Mouse (Mus musculus): Measurements from ENCODE around the gene Ust.

Ust gene

GRCm38 (mm10) chr10:8454711-8455110 is 63.9 kb downstream of the Ust start:
- in situ Hi-C loops (cut with MboI; ENCODE audit: low pct_unique_long_range_greater_than_20kb in 1 of 2, low sequenced_read_pairs in 2 of 2, unreplicated experiment in 1 of 2) = no loop called here

- in situ Hi-C loops (cut with MboI; ENCODE audit: low pct_unique_long_range_greater_than_20kb in 1 of 2, low sequenced_read_pairs in 2 of 2, unreplicated experiment in 1 of 2) = no loop called here
Measured at GRCm38 (mm10) chr10:8447681-8448080, 70.9 kb downstream of the Ust start.

DNA sequence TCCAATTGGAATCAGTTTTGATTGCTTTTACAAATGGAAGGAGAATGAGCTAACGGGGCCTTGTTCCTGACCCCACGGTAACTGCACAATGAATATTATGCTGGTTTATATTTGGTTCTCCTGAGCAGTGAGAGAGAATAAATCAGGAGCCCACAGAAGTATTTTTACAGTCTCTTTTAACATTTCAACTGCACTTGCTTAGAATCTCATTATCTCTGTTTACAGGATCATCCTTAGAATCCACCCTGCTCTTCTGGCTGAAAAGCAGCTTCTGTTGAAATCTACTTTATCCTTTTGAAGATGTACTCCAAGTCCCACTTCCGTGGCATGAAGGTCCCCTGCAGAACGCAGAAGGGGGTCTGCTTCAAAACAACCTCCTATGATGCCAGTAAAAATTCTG is 71.7 kb downstream of the Ust start:
- in situ Hi-C loops (cut with MboI; ENCODE audit: low pct_unique_long_range_greater_than_20kb in 1 of 2, low sequenced_read_pairs in 2 of 2, unreplicated experiment in 1 of 2) = no loop called here

GRCm38 (mm10) chr10:8444052-8444451 is 74.6 kb downstream of the Ust start:
- in situ Hi-C loops (cut with MboI; ENCODE audit: low pct_unique_long_range_greater_than_20kb in 1 of 2, low sequenced_read_pairs in 2 of 2, unreplicated experiment in 1 of 2) = no loop called here

DNA sequence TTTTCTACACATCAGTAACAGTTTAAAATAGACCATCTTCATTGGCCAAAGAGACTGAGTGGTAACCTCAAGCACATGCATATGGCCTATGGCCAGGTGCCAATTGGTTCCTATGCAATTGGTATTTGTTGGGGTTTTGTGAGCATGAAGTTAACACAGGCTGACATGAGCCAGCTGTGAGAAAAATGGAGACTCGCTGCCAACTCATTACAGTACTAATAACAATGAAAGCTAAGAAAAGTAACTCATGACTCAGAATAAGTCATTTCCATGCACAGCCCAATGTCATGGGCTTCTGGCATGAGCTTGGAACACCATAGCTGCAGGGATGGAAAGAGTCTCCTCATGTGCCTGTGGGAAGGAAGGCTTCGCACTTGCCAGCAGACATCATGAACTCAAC is 86.8 kb downstream of the Ust start:
- in situ Hi-C loops (cut with MboI; ENCODE audit: low pct_unique_long_range_greater_than_20kb in 1 of 2, low sequenced_read_pairs in 2 of 2, unreplicated experiment in 1 of 2) = no loop called here

GRCm38 (mm10) chr10:8428787-8429778 is 89.5 kb downstream of the Ust start:
- in situ Hi-C loops (cut with MboI; ENCODE audit: low pct_unique_long_range_greater_than_20kb in 1 of 2, low sequenced_read_pairs in 2 of 2, unreplicated experiment in 1 of 2) = no loop called here

- in situ Hi-C loops (cut with MboI; ENCODE audit: low pct_unique_long_range_greater_than_20kb in 1 of 2, low sequenced_read_pairs in 2 of 2, unreplicated experiment in 1 of 2) = no loop called here
Measured at GRCm38 (mm10) chr10:8427671-8428364, 90.8 kb downstream of the Ust start.

DNA sequence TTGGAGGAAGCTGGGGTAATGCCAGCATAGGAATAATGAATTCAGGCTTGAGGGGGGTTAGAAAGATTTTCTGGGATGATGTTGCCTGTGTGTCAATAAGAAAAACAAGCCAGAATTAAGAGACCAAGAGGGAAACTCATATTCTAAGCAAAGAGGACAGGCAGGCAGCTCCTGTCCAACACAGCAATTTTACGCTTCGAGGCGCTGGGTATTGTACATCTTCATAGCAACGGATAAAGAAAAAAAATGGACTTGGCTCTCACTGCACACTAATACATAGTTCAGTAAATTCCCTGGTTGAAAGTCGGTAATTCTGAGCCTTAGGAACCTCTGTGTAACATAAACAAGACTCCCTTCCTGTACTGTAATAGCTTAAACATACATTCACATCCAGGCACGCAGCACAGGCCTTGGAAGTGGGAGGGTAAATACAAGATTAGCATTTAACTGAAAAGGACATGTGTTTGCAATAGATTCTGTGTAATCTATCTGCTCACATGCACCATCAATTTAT is 99.1 kb downstream of the Ust start:
- in situ Hi-C loops (cut with MboI; ENCODE audit: low pct_unique_long_range_greater_than_20kb in 1 of 2, low sequenced_read_pairs in 2 of 2, unreplicated experiment in 1 of 2) = no loop called here

GRCm38 (mm10) chr10:8415474-8415873 is 103.2 kb downstream of the Ust start:
- in situ Hi-C loops (cut with MboI; ENCODE audit: low pct_unique_long_range_greater_than_20kb in 1 of 2, low sequenced_read_pairs in 2 of 2, unreplicated experiment in 1 of 2) = no loop called here

- in situ Hi-C loops (cut with MboI; ENCODE audit: low pct_unique_long_range_greater_than_20kb in 1 of 2, low sequenced_read_pairs in 2 of 2, unreplicated experiment in 1 of 2) = no loop called here
Measured at GRCm38 (mm10) chr10:8415036-8415435, 103.6 kb downstream of the Ust start.

DNA sequence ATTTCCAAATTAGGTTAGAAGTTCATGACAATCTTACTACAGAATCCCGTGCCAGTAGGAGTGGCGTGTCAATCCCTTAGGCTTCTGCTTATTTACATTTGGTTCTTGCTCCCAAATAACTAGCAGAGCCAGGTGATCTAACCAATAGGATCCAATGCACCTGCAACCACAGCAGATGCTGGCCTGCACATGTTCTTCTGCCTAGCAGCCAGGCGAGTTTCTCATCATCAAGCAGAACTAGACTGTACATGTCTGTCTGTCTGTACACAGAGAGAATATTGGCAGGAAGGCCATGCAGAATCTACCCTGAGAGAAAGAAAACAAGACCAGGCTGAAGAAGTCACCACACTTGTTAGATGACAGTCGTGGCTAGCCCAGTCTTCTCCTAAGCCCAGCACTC is 113.5 kb downstream of the Ust start:
- in situ Hi-C loops (cut with MboI; ENCODE audit: low pct_unique_long_range_greater_than_20kb in 1 of 2, low sequenced_read_pairs in 2 of 2, unreplicated experiment in 1 of 2) = no loop called here

GRCm38 (mm10) chr10:8392226-8392625 is 126.4 kb downstream of the Ust start:
- in situ Hi-C loops (cut with MboI; ENCODE audit: low pct_unique_long_range_greater_than_20kb in 1 of 2, low sequenced_read_pairs in 2 of 2, unreplicated experiment in 1 of 2) = no loop called here

DNA sequence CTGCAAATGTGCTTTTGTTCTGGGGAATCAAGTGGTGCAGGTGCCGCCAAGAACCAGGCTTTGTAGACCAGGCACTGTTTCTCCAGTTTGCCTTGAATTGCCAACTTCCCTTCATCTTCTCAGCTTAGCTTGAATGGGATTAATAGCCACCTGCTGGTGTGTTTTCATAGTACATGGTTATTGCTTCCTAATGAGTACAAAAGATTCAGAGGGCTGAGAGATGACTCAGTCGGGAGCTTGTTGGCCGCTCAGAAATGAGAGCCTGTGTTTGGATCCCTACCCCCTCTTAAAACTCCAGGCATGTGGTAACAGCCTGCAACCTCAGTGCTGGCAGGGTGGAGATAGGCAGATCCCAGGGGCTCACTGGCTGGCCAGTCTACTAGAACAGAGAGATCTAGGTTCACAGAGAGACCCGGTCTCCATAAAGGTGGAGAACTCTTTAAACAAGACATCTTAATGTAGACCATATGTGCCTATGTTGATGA is 127.3 kb downstream of the Ust start:
- in situ Hi-C loops (cut with MboI; ENCODE audit: low pct_unique_long_range_greater_than_20kb in 1 of 2, low sequenced_read_pairs in 2 of 2, unreplicated experiment in 1 of 2) = no loop called here

GRCm38 (mm10) chr10:8388239-8388638 is 130.4 kb downstream of the Ust start:
- in situ Hi-C loops (cut with MboI; ENCODE audit: low pct_unique_long_range_greater_than_20kb in 1 of 2, low sequenced_read_pairs in 2 of 2, unreplicated experiment in 1 of 2) = no loop called here

- in situ Hi-C loops (cut with MboI; ENCODE audit: low pct_unique_long_range_greater_than_20kb in 1 of 2, low sequenced_read_pairs in 2 of 2, unreplicated experiment in 1 of 2) = no loop called here
Measured at GRCm38 (mm10) chr10:8369894-8370500, 148.6 kb downstream of the Ust start.

DNA sequence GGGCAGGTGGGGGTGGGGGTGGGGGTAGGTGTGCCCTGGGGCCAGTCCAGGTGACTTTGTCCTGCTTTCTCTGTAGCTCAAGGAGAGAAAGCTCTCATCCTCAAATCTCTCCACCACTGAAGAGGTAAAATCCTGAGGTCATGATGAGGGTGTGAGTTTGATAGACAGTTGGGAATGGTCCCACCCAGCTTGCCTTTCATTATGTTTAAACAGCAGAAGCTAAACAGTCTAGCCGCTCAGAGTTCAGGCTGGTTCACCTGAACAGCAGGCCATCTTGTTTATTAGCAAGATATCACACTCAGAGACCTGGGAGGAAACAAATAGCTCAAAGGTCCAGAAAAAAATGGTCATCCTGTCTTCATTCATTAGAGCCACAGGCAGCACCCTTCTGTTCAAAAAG is 152.8 kb downstream of the Ust start:
- in situ Hi-C loops (cut with MboI; ENCODE audit: low pct_unique_long_range_greater_than_20kb in 1 of 2, low sequenced_read_pairs in 2 of 2, unreplicated experiment in 1 of 2) = no loop called here

- in situ Hi-C loops (cut with MboI; ENCODE audit: low pct_unique_long_range_greater_than_20kb in 1 of 2, low sequenced_read_pairs in 2 of 2, unreplicated experiment in 1 of 2) = no loop called here
Measured at GRCm38 (mm10) chr10:8364182-8364581, 154.4 kb downstream of the Ust start.

DNA sequence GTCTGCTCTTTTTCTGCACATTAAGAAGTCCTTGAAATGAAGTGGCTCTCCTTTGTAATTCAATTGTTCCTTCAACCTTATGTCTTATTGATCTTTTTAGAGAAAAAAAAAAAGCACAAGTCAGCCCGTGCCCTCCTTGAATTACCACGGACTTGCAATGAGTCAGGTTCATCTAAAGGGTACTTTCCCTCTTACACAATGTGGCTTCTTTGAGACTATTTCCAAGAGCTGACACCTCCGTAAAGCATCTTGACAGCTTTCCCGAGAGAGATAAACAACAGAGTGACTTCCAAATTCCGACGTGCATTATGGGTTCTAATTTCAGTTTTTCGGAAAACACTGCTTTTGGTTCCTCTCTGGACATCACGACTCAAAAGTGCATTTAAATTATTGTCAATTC is 155.3 kb downstream of the Ust start:
- in situ Hi-C loops (cut with MboI; ENCODE audit: low pct_unique_long_range_greater_than_20kb in 1 of 2, low sequenced_read_pairs in 2 of 2, unreplicated experiment in 1 of 2) = no loop called here
